Mouse (Mus musculus): ENCODE measurements around the gene Tead1.

DNA sequence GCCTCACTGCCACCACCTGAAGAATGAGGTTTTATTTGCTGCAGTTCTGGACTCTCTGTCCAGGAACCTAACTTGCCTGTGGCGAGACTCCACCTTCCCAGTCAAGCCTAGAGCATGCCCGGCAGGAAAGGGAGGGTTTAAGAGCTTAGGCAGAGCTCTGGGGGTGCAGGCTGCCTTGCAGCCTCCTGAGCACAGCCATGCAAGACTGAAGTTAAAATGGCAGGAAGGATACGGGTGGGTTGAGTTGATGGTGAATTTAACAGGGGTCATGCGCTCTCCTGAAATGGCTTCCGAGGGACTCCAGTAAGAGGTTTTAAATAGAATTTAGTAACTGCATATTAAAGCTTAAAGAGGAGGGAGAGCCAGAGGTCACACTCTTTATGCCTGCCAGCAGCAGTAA lies 213.5 kb downstream of the Tead1 start:
- no peak for TF ChIP-seq POLR2A (IDR thresholded peaks at IDR 0.05; ENCODE audit: insufficient read depth, low read depth, low read length)
- no peak for TF ChIP-seq CTCF (IDR thresholded peaks at IDR 0.05)
- no peak for TF ChIP-seq EP300 (IDR thresholded peaks at IDR 0.05; ENCODE audit: insufficient read depth, low read depth, low read length)

All from heart, adult 2 months (tissue).